Mouse (Mus musculus) forebrain, embryonic 12.5 days (tissue): ENCODE measurements around the gene Olfr894. TPM values are rescaled to one million over a fixed set of nuclear protein-coding genes. Genes with fewer than 3 reads are reported as not detected.
"Not testable (repeated sequence)": the region's sequence is repeated elsewhere in the genome, so short reads cannot be mapped to it uniquely, and the experiment has no call there.

ENCODE experiments used
- ATAC-seq: fragments of 200-750 bp; cut with Nextera tagmentation; 2 replicates; pipeline ENCODE4 v1.8.0; 2017; ENCODE audit warnings: moderate TSS enrichment; ENCODE audit not compliant: low FRiP score
- H3K27ac ChIP-seq: fragments of 300-500 bp; sonication (generic); 2 replicates; pipeline ENCODE4 v1.5.1; 2016; ENCODE audit warnings: mild to moderate bottlenecking
- H3K27me3 ChIP-seq: fragments of 300-500 bp; sonication (generic); 2 replicates; pipeline ENCODE4 v1.6.1; 2016; ENCODE audit warnings: mild to moderate bottlenecking
- H3K36me3 ChIP-seq: fragments of 300-500 bp; sonication (generic); replicated peaks from 2 replicates; pipeline ENCODE4 v1.6.1; 2016; ENCODE audit warnings: mild to moderate bottlenecking
- H3K4me1 ChIP-seq: fragments of 300-500 bp; sonication (generic); 2 replicates; pipeline ENCODE4 v1.6.1; 2016
- H3K4me2 ChIP-seq: fragments of 300-500 bp; sonication (generic); 2 replicates; pipeline ENCODE4 v1.6.1; 2016; ENCODE audit warnings: mild to moderate bottlenecking, moderate library complexity
- H3K4me3 ChIP-seq: fragments of 300-500 bp; sonication (generic); replicated peaks from 2 replicates; pipeline ENCODE4 v1.5.1; 2016; ENCODE audit warnings: mild to moderate bottlenecking
- H3K9ac ChIP-seq: fragments of 300-500 bp; sonication (generic); 2 replicates; pipeline ENCODE4 v1.6.1; 2016; ENCODE audit warnings: mild to moderate bottlenecking
- H3K9me3 ChIP-seq: fragments of 300-500 bp; sonication (generic); 2 replicates; pipeline ENCODE4 v1.6.1; 2016
- WGBS: fragments of 180-500 bp; shearing (Covaris S2); methylation state at CpG from one replicate; pipeline ENCODE4 v1.1.7; 2016; 5-methylcytosine and 5-hydroxymethylcytosine counted together
- polyA plus RNA-seq: library from polyadenylated mRNA; unstranded; fragments of >200 nt; fragmentation: Nextera tagmentation; extraction: Ambion mirVana; gene quantifications from 2 replicates; pipeline ENCODE4 v1.2.1, GENCODE M21; 2016

The Olfr894 gene
- polyA plus RNA-seq: not detected in 2 replicates

DNA sequence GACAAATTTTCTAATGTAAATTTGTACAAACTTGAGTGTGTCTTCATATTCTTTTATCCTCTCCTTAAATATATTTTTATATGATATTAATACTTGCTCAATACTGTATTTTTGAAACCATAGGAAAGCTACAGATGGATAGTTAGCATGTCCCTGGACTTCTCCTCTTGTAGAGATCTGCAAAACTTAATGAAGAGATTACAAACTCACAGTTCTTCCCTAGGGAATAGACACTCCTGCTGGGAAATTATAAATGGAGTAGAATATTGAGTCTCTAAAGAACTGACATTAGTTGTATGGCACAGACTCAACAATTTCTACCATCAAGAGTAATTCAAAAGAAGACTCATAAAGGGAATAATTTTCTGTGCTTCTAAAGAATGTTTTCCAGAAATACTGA lies at the start of gene Olfr894:
Gene Olfr894, plus strand, starts transcription at position 301 of the 400 bp plus-strand sequence.
- no peak for ATAC-seq
- Histone ChIP-seq H3K27ac (no peak within 1 kb of the TSS), H3K36me3 (no peaks in the 10 kb centered on the region), H3K4me3 (no peak within 1 kb of the TSS), H3K9me3 (no peaks in the 10 kb centered on the region), H3K4me2 (no peak within 1 kb of the TSS), H3K27me3 (no peaks in the 10 kb centered on the region), H3K4me1 (no peaks in the 10 kb centered on the region), H3K9ac (no peak within 1 kb of the TSS)

GRCm38 (mm10) chr9:38168341-38168740 lies 49.5 kb upstream of the Olfr894 start:
- H3K27me3 ChIP-seq, H3K27ac ChIP-seq, H3K4me1 ChIP-seq, H3K4me3 ChIP-seq, H3K36me3 ChIP-seq, H3K9me3 ChIP-seq, ATAC-seq, H3K9ac ChIP-seq, H3K4me2 ChIP-seq: not testable (repeated sequence)
- 56% methylated on average over 2 of the region's 2 CpGs for WGBS

GRCm38 (mm10) chr9:38180721-38181120 lies 37.1 kb upstream of the Olfr894 start, which contains the start of gene Olfr891:
Gene Olfr891 (minus strand): TSS chr9:38180821.
- H3K27ac ChIP-seq: no peak within 1 kb of the TSS
- H3K27me3 ChIP-seq: no peaks in the 10 kb centered on the region
- no peak within 1 kb of the TSS for H3K9ac ChIP-seq
- no peaks in the 10 kb centered on the region for H3K9me3 ChIP-seq
- no peak within 1 kb of the TSS for H3K4me3 ChIP-seq
- 81% methylated on average over 1 of the region's 1 CpGs for WGBS
- H3K36me3 ChIP-seq: no peaks in the 10 kb centered on the region
- no peak for ATAC-seq
- H3K4me1 ChIP-seq: no peaks in the 10 kb centered on the region
- no peak within 1 kb of the TSS for H3K4me2 ChIP-seq

DNA sequence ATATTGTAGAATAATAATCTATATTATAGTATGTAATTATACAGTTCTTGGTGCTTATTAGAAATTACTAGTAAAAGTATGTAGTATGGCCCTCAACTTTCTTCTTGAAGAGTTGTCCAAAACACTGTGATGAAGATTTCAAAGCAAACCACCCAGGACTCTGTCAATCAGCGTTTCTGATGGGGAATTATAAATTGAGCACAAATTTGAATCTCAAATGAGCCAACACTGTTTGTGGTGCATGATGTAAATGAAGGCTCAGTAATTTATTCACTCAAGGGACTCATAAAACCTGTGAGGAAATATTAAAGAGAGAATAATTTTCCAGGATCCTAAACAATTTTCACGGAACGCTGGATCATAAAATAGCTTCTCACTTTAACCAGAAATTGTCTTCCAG lies 9.8 kb upstream of the Olfr894 start, which contains the start of gene Olfr893:
Gene Olfr893, plus strand, starts transcription at position 301 of the 400 bp plus-strand sequence.
- Histone ChIP-seq H3K4me1 (no peaks in the 10 kb centered on the region), H3K9ac (no peak within 1 kb of the TSS), H3K27ac (no peak within 1 kb of the TSS), H3K27me3 (no peaks in the 10 kb centered on the region), H3K4me2 (no peak within 1 kb of the TSS), H3K36me3 (no peaks in the 10 kb centered on the region), H3K9me3 (no peaks in the 10 kb centered on the region), H3K4me3 (no peak within 1 kb of the TSS)
- WGBS: 87% methylated on average over 3 of the region's 3 CpGs
- no peak for ATAC-seq

DNA sequence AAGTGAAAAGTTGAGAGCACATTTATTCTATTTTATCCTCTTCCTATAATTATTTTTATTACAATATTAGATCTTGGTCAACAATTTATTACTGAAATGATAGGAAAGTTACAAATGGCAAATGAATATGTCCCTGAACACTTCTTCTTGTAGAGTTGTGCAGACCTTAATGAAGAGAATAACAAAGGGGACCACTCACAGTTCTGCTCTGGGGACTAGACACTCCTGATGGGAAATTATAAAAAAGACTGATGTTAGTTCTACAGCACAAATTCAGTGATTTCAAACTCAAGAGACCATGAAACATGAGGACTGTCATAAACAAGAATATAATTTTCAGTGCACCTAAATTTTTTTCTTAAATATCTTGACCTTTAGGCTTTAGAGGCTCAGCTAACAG lies 34.6 kb downstream of the Olfr894 start, which contains the start of gene Olfr143:
Gene Olfr143, plus strand, starts transcription at position 301 of the 400 bp plus-strand sequence.
- H3K4me3 ChIP-seq: no peak within 1 kb of the TSS
- H3K9ac ChIP-seq: no peak within 1 kb of the TSS
- H3K9me3 ChIP-seq: no peaks in the 10 kb centered on the region
- no peaks in the 10 kb centered on the region for H3K36me3 ChIP-seq
- H3K27ac ChIP-seq: no peak within 1 kb of the TSS
- H3K4me2 ChIP-seq: no peak within 1 kb of the TSS
- H3K27me3 ChIP-seq: no peaks in the 10 kb centered on the region
- no peak for ATAC-seq
- no peaks in the 10 kb centered on the region for H3K4me1 ChIP-seq

- Histone ChIP-seq H3K4me2 (no peak within 1 kb of the TSS), H3K36me3 (no peaks in the 10 kb centered on the region), H3K9me3 (no peaks in the 10 kb centered on the region), H3K4me3 (no peak within 1 kb of the TSS), H3K27me3 (no peaks in the 10 kb centered on the region), H3K4me1 (no peaks in the 10 kb centered on the region), H3K9ac (no peak within 1 kb of the TSS), H3K27ac (no peak within 1 kb of the TSS)
- no peak for ATAC-seq
These were observed 49.7 kb downstream of the Olfr894 start, which contains the start of gene Olfr895 for GRCm38 (mm10) chr9:38267551-38267950. Gene Olfr895 (plus strand): TSS chr9:38267851.

Other genes with a start within 250 kb of the Olfr894 start
- gene Olfr881, start 226.2 kb upstream of the Olfr894 start, polyA plus RNA-seq: not detected in 2 replicates
- gene Olfr883, start 192.2 kb upstream of the Olfr894 start, polyA plus RNA-seq: not detected in 2 replicates
- gene Olfr884, start 171.5 kb upstream of the Olfr894 start, polyA plus RNA-seq: not detected in 2 replicates
- gene Olfr885, start 156.7 kb upstream of the Olfr894 start, polyA plus RNA-seq: not detected in 2 replicates
- gene Olfr887, start 134.0 kb upstream of the Olfr894 start, polyA plus RNA-seq: not detected in 2 replicates
- not detected in 2 replicates for gene Olfr888, start 109.9 kb upstream of the Olfr894 start, polyA plus RNA-seq
- gene Olfr889, start 102.9 kb upstream of the Olfr894 start, polyA plus RNA-seq: 0.08 and 0.09 TPM in 2 replicates
- gene Olfr890, start 75.5 kb upstream of the Olfr894 start, polyA plus RNA-seq: not detected in 2 replicates
- not detected in 2 replicates for gene Olfr891, start 37.2 kb upstream of the Olfr894 start, polyA plus RNA-seq
- not detected in 2 replicates for gene Olfr893, start 9.7 kb upstream of the Olfr894 start, polyA plus RNA-seq
- gene Olfr143, start 34.7 kb downstream of the Olfr894 start, polyA plus RNA-seq: not detected in 2 replicates
- gene Olfr895, start 49.8 kb downstream of the Olfr894 start, polyA plus RNA-seq: not detected in 2 replicates
- not detected in 2 replicates for gene Olfr896-ps1, start 73.1 kb downstream of the Olfr894 start, polyA plus RNA-seq
- gene Olfr25, start 111.0 kb downstream of the Olfr894 start, polyA plus RNA-seq: not detected in 2 replicates
- not detected in 2 replicates for gene Olfr898, start 130.4 kb downstream of the Olfr894 start, polyA plus RNA-seq
- not detected in 2 replicates for gene Olfr250, start 148.8 kb downstream of the Olfr894 start, polyA plus RNA-seq
- gene Olfr251, start 159.0 kb downstream of the Olfr894 start, polyA plus RNA-seq: not detected in 2 replicates
- not detected in 2 replicates for gene Olfr147, start 183.6 kb downstream of the Olfr894 start, polyA plus RNA-seq
- not detected in 2 replicates for gene Olfr901, start 211.4 kb downstream of the Olfr894 start, polyA plus RNA-seq
- gene Olfr902, start 229.6 kb downstream of the Olfr894 start, polyA plus RNA-seq: not detected in 2 replicates
- gene Olfr904, start 245.1 kb downstream of the Olfr894 start, polyA plus RNA-seq: not detected in 2 replicates